Mouse (Mus musculus): ENCODE measurements around the gene Pdcd4. TPM values are rescaled to one million over a fixed set of nuclear protein-coding genes. Genes with fewer than 3 reads are reported as not detected.

Pdcd4 gene
- polyA plus RNA-seq, 1 experiment from 2014 or later = 122 TPM

GRCm38 (mm10) chr19:53890781-53891251 lies 1.2 kb upstream of the Pdcd4 start:
- Histone ChIP-seq H3K27ac (replicated peaks) (0 out of 2 replicates have a peak overlapping the region, but pooled peaks have one; percentile 90), H3K9ac (no peak overlapping the region), H3K4me2 (replicated peaks) (no peak overlapping the region), H3K36me3 (no peaks in the 10 kb centered on the region), H3K9me3 (replicated peaks) (no peaks in the 10 kb centered on the region), H3K4me3 (replicated peaks) (no peak overlapping the region), H3K27me3 (no peaks in the 10 kb centered on the region), H3K4me1 (peaks cover 53% of the 10 kb centered on the region)
- ATAC-seq (ENCODE audit: insufficient number of reproducible peaks, low FRiP score, low TSS enrichment, low read depth) = no peak
- 68% methylated on average over 5 of the region's 5 CpGs for WGBS

- peaks cover 53% of the 10 kb centered on the region for H3K4me1 ChIP-seq
- ATAC-seq (ENCODE audit: insufficient number of reproducible peaks, low FRiP score, low TSS enrichment, low read depth) = no peak
Observed at GRCm38 (mm10) chr19:53891569-53891968, 462 bp upstream of the Pdcd4 start.

GRCm38 (mm10) chr19:53892838-53893359 lies 868 bp downstream of the Pdcd4 start:
- peak; percentile 69; the same call in 1 of the 2 replicates for ATAC-seq (ENCODE audit: insufficient number of reproducible peaks, low FRiP score, low TSS enrichment, low read depth)
- Histone ChIP-seq H3K9ac (no peak overlapping the region), H3K4me2 (replicated peaks) (no peak overlapping the region), H3K4me1 (peaks cover 54% of the 10 kb centered on the region), H3K27ac (replicated peaks) (peak overlapping the region; percentile 90), H3K9me3 (replicated peaks) (no peaks in the 10 kb centered on the region), H3K4me3 (replicated peaks) (no peak overlapping the region), H3K27me3 (no peaks in the 10 kb centered on the region), H3K36me3 (no peaks in the 10 kb centered on the region)
- WGBS = 31% methylated on average over 9 of the region's 9 CpGs

More at GRCm38 (mm10) chr19:53891569-53891968, 462 bp upstream of the Pdcd4 start:
- no peak overlapping the region for H3K9ac ChIP-seq
- no peaks in the 10 kb centered on the region for H3K9me3 ChIP-seq (replicated peaks)
- no peak overlapping the region for H3K4me3 ChIP-seq (replicated peaks)
- H3K4me2 ChIP-seq (replicated peaks) = no peak overlapping the region
- H3K27me3 ChIP-seq = no peaks in the 10 kb centered on the region
- H3K27ac ChIP-seq (replicated peaks) = peak overlapping the region; percentile 90
- 83% methylated on average over 2 of the region's 2 CpGs for WGBS
- H3K36me3 ChIP-seq = no peaks in the 10 kb centered on the region

GRCm38 (mm10) chr19:53893711-53894171 lies 1.7 kb downstream of the Pdcd4 start:
- H3K4me3 ChIP-seq (replicated peaks) = no peak overlapping the region
- H3K4me1 ChIP-seq = peaks cover 62% of the 10 kb centered on the region
- H3K9ac ChIP-seq = no peak overlapping the region
- H3K27me3 ChIP-seq = no peaks in the 10 kb centered on the region
- 33% methylated on average over 3 of the region's 3 CpGs for whole genome bisulfite sequencing
- no peaks in the 10 kb centered on the region for H3K36me3 ChIP-seq
- no peaks in the 10 kb centered on the region for H3K9me3 ChIP-seq (replicated peaks)
- H3K4me2 ChIP-seq (replicated peaks) = no peak overlapping the region
- ATAC-seq (ENCODE audit: insufficient number of reproducible peaks, low FRiP score, low TSS enrichment, low read depth) = peak; percentile 32; the same call in 1 of the 2 replicates
- H3K27ac ChIP-seq (replicated peaks) = peak overlapping the region; percentile 90

GRCm38 (mm10) chr19:53894538-53895121 lies 2.6 kb downstream of the Pdcd4 start:
- ATAC-seq (ENCODE audit: insufficient number of reproducible peaks, low FRiP score, low TSS enrichment, low read depth) = no peak
- Histone ChIP-seq H3K27me3 (no peaks in the 10 kb centered on the region), H3K4me3 (replicated peaks) (no peak overlapping the region), H3K27ac (replicated peaks) (peak overlapping the region; percentile 90), H3K9ac (no peak overlapping the region), H3K4me1 (peaks cover 68% of the 10 kb centered on the region), H3K4me2 (replicated peaks) (no peak overlapping the region), H3K9me3 (replicated peaks) (no peaks in the 10 kb centered on the region), H3K36me3 (no peaks in the 10 kb centered on the region)
- 50% methylated on average over 12 of the region's 12 CpGs for WGBS

- H3K4me1 ChIP-seq = peaks cover 64% of the 10 kb centered on the region
- WGBS = 52% methylated on average over 5 of the region's 5 CpGs
- no peak overlapping the region for H3K9ac ChIP-seq
- no peaks in the 10 kb centered on the region for H3K9me3 ChIP-seq (replicated peaks)
- no peak overlapping the region for H3K4me3 ChIP-seq (replicated peaks)
- H3K27ac ChIP-seq (replicated peaks) = peak overlapping the region; percentile 81
- no peak for ATAC-seq (ENCODE audit: insufficient number of reproducible peaks, low FRiP score, low TSS enrichment, low read depth)
- no peak overlapping the region for H3K4me2 ChIP-seq (replicated peaks)
- no peaks in the 10 kb centered on the region for H3K27me3 ChIP-seq
- no peaks in the 10 kb centered on the region for H3K36me3 ChIP-seq
Observed at GRCm38 (mm10) chr19:53898046-53898445, 6.0 kb downstream of the Pdcd4 start.

- Histone ChIP-seq H3K27me3 (no peaks in the 10 kb centered on the region), H3K27ac (replicated peaks) (peak overlapping the region; percentile 81), H3K4me3 (replicated peaks) (no peak overlapping the region), H3K4me2 (replicated peaks) (no peak overlapping the region), H3K9me3 (replicated peaks) (no peaks in the 10 kb centered on the region), H3K36me3 (no peaks in the 10 kb centered on the region), H3K9ac (no peak overlapping the region), H3K4me1 (peaks cover 59% of the 10 kb centered on the region)
- WGBS = 71% methylated on average over 4 of the region's 4 CpGs
- ATAC-seq (ENCODE audit: insufficient number of reproducible peaks, low FRiP score, low TSS enrichment, low read depth) = no peak
Observed at GRCm38 (mm10) chr19:53898498-53898897, 6.5 kb downstream of the Pdcd4 start.

- WGBS = 76% methylated on average over 25 of the region's 25 CpGs
- Histone ChIP-seq H3K4me2 (replicated peaks) (no peak overlapping the region), H3K36me3 (no peaks in the 10 kb centered on the region), H3K9me3 (replicated peaks) (no peaks in the 10 kb centered on the region), H3K4me1 (peaks cover 52% of the 10 kb centered on the region), H3K9ac (no peak overlapping the region), H3K4me3 (replicated peaks) (no peak overlapping the region), H3K27me3 (no peaks in the 10 kb centered on the region), H3K27ac (replicated peaks) (0 out of 2 replicates have a peak overlapping the region, but pooled peaks have one; percentile 24)
- ATAC-seq (ENCODE audit: insufficient number of reproducible peaks, low FRiP score, low TSS enrichment, low read depth) = no peak
Observed at GRCm38 (mm10) chr19:53898970-53899900, 7.2 kb downstream of the Pdcd4 start.

GRCm38 (mm10) chr19:53899941-53900610 lies 8.0 kb downstream of the Pdcd4 start:
- 73% methylated on average over 14 of the region's 14 CpGs for WGBS
- H3K9ac ChIP-seq = no peak overlapping the region
- 0 out of 2 replicates have a peak overlapping the region, but pooled peaks have one; percentile 24 for H3K27ac ChIP-seq (replicated peaks)
- H3K4me1 ChIP-seq = peaks cover 45% of the 10 kb centered on the region
- no peaks in the 10 kb centered on the region for H3K36me3 ChIP-seq
- no peak overlapping the region for H3K4me2 ChIP-seq (replicated peaks)
- H3K27me3 ChIP-seq = no peaks in the 10 kb centered on the region
- no peaks in the 10 kb centered on the region for H3K9me3 ChIP-seq (replicated peaks)
- H3K4me3 ChIP-seq (replicated peaks) = no peak overlapping the region
- no peak for ATAC-seq (ENCODE audit: insufficient number of reproducible peaks, low FRiP score, low TSS enrichment, low read depth)

- H3K4me1 ChIP-seq = peaks cover 44% of the 10 kb centered on the region
- no peaks in the 10 kb centered on the region for H3K9me3 ChIP-seq (replicated peaks)
- peak overlapping the region; percentile 98 for H3K4me3 ChIP-seq (replicated peaks)
- no peak for ATAC-seq (ENCODE audit: insufficient number of reproducible peaks, low FRiP score, low TSS enrichment, low read depth)
- 52% methylated on average over 15 of the region's 15 CpGs for WGBS
- no peaks in the 10 kb centered on the region for H3K36me3 ChIP-seq
- H3K27ac ChIP-seq (replicated peaks) = peak overlapping the region; percentile 95
- no peak overlapping the region; the same call in 1 of the 2 replicates for H3K9ac ChIP-seq
- peak overlapping the region; percentile 79 for H3K4me2 ChIP-seq (replicated peaks)
- H3K27me3 ChIP-seq = no peaks in the 10 kb centered on the region
Observed at GRCm38 (mm10) chr19:53901931-53902738, 10.1 kb downstream of the Pdcd4 start.

Measured in embryonic facial prominence, embryonic 15.5 days (tissue).